Mouse (Mus musculus) testis, adult 2 months (tissue): ENCODE results near the gene Poldip3.

Experiments used
- CTCF ChIP-seq: fragments of 200-500 bp; IDR thresholded peaks from 2 replicates; pipeline ENCODE4 v1.5.1; 2012; ENCODE audit warnings: low read depth, mild to moderate bottlenecking, inconsistent platforms, low read length, moderate library complexity; ENCODE audit not compliant: control insufficient read depth, insufficient read depth, insufficient replicate concordance
- POLR2A ChIP-seq: fragments of 200-500 bp; IDR thresholded peaks from 2 replicates; pipeline ENCODE4 v1.6.1; 2012; ENCODE audit warnings: low read depth, mild to moderate bottlenecking, inconsistent platforms, low read length, moderate library complexity; ENCODE audit not compliant: control insufficient read depth

GRCm38 (mm10) chr15:83111874-83112273 is 37.3 kb downstream of the Poldip3 start:
- TF ChIP-seq CTCF (no peak), POLR2A (no peak)
